Mouse (Mus musculus) sigmoid colon, adult 10 weeks (tissue): ENCODE measurements around the gene Arpc2. TPM values are rescaled to one million over a fixed set of nuclear protein-coding genes. Genes with fewer than 3 reads are reported as not detected.

Experiments used
- polyA plus RNA-seq: library from polyadenylated mRNA; stranded (reverse); fragments of 350-450 nt; fragmentation: Illumina TruSeq; extraction: RNeasy Lipid Tissue Mini Kit (QIAGEN cat#74804); gene quantifications from one replicate; pipeline ENCODE4 v1.2.3, GENCODE M21; 2014; ENCODE audit warnings: low read depth, low replicate concordance

Gene Arpc2
- 740 TPM for polyA plus RNA-seq

GRCm38 (mm10) chr1:74235938-74236589 is at the start of gene Arpc2:
TSS of gene Arpc2 (plus strand) at chr1:74236084.

GRCm38 (mm10) chr1:74194445-74194844 is 41.4 kb upstream of the Arpc2 start, which contains the start of gene Cxcr1:
TSS of gene Cxcr1 (minus strand) at chr1:74194631.

GRCm38 (mm10) chr1:74278538-74278937 is 42.7 kb downstream of the Arpc2 start, which contains the start of gene Gpbar1:
TSS of gene Gpbar1 (plus strand) at chr1:74278550.

GRCm38 (mm10) chr1:74284543-74285160 is 48.8 kb downstream of the Arpc2 start, which contains the start of the genes Aamp and Pnkd:
TSS of gene Aamp (minus strand) at chr1:74284738.
TSS of gene Pnkd (plus strand) at chr1:74284930.

GRCm38 (mm10) chr1:74305522-74305921 is 69.6 kb downstream of the Arpc2 start, which contains the start of gene Tmbim1:
TSS of gene Tmbim1 (minus strand) at chr1:74305622.

Other genes with a start within 250 kb of the Arpc2 start
- 18.5 TPM for gene Tns1, start 111.6 kb upstream of the Arpc2 start, polyA plus RNA-seq
- gene Rufy4, start 110.5 kb upstream of the Arpc2 start, polyA plus RNA-seq: not detected
- 0.44 TPM for gene Cxcr2, start 82.1 kb upstream of the Arpc2 start, polyA plus RNA-seq
- not detected for gene Cxcr1, start 41.5 kb upstream of the Arpc2 start, polyA plus RNA-seq
- gene Gpbar1, start 42.5 kb downstream of the Arpc2 start, polyA plus RNA-seq: not detected
- gene Aamp, start 48.7 kb downstream of the Arpc2 start, polyA plus RNA-seq: 2.8 TPM
- 3.6 TPM for gene Pnkd, start 48.8 kb downstream of the Arpc2 start, polyA plus RNA-seq
- gene Tmbim1, start 69.5 kb downstream of the Arpc2 start, polyA plus RNA-seq: 92.1 TPM
- gene Catip, start 126.0 kb downstream of the Arpc2 start, polyA plus RNA-seq: not detected
- 1.7 TPM for gene Slc11a1, start 139.1 kb downstream of the Arpc2 start, polyA plus RNA-seq
- 17.1 TPM for gene Ctdsp1, start 155.4 kb downstream of the Arpc2 start, polyA plus RNA-seq
- gene Vil1, start 173.3 kb downstream of the Arpc2 start, polyA plus RNA-seq: 103 TPM